Mouse (Mus musculus) bone marrow macrophage, adult 2 months (primary cell): ENCODE data around the gene Nnat. TPM values are rescaled to one million over a fixed set of nuclear protein-coding genes. Genes with fewer than 3 reads are reported as not detected.

Source experiments
- H3K27ac ChIP-seq: 2 replicates; pipeline ENCODE4 v1.5.1; 2012; ENCODE audit warnings: low read depth, low read length; ENCODE audit not compliant: insufficient read depth
- H3K4me1 ChIP-seq: 2 replicates; pipeline ENCODE4 v1.6.1; 2012; ENCODE audit warnings: low read length; ENCODE audit not compliant: control insufficient read depth, insufficient read depth
- H3K4me3 ChIP-seq: 2 replicates; pipeline ENCODE4 v1.5.1; 2012; ENCODE audit warnings: mild to moderate bottlenecking, low read length, moderate library complexity; ENCODE audit not compliant: insufficient read depth
- CTCF ChIP-seq: IDR thresholded peaks from 2 replicates; pipeline ENCODE4 v1.5.1; 2012; ENCODE audit warnings: low read depth, mild to moderate bottlenecking, low read length, moderate library complexity
- POLR2A ChIP-seq: IDR thresholded peaks from 2 replicates; pipeline ENCODE4 v1.6.1; 2012; ENCODE audit warnings: mild to moderate bottlenecking, low read depth, low read length, borderline replicate concordance
- polyA plus RNA-seq: library from polyadenylated mRNA; stranded (reverse); fragments of >200 nt; gene quantifications from 2 replicates; pipeline ENCODE4 v1.2.4, GENCODE M21; 2012; ENCODE audit not compliant: missing spikeins, insufficient read depth, insufficient read length

Nnat gene
- polyA plus RNA-seq = not detected in 2 replicates

- peak within 1 kb of the TSS; percentile 50 for H3K4me3 ChIP-seq
- TF ChIP-seq CTCF (no peak), POLR2A (no peak)
Observed at GRCm38 (mm10) chr2:157559858-157560257, at the start of gene Nnat. Gene Nnat, plus strand, starts transcription at chr2:157560078.

GRCm38 (mm10) chr2:157512859-157513258, 47.0 kb upstream of the Nnat start:
- Histone ChIP-seq H3K4me1 (peaks cover 27% of the 10 kb centered on the region), H3K4me3 (no peak overlapping the region), H3K27ac (peak overlapping the region; percentile 83)
- no peak for TF ChIP-seq CTCF
- TF ChIP-seq POLR2A = no peak

More at GRCm38 (mm10) chr2:157559858-157560257, at the start of gene Nnat:
- Histone ChIP-seq H3K27ac (no peak within 1 kb of the TSS), H3K4me1 (peaks cover 13% of the 10 kb centered on the region)

GRCm38 (mm10) chr2:157513737-157514208, 46.1 kb upstream of the Nnat start:
- H3K4me3 ChIP-seq = no peak overlapping the region
- H3K27ac ChIP-seq = peak overlapping the region; percentile 83
- TF ChIP-seq POLR2A = no peak
- peaks cover 27% of the 10 kb centered on the region for H3K4me1 ChIP-seq

- H3K4me1 ChIP-seq = peaks cover 27% of the 10 kb centered on the region
- peak overlapping the region; percentile 67 for H3K27ac ChIP-seq
- H3K4me3 ChIP-seq = no peak overlapping the region
- no peak for TF ChIP-seq POLR2A
Observed at GRCm38 (mm10) chr2:157514353-157514752, 45.5 kb upstream of the Nnat start.

DNA sequence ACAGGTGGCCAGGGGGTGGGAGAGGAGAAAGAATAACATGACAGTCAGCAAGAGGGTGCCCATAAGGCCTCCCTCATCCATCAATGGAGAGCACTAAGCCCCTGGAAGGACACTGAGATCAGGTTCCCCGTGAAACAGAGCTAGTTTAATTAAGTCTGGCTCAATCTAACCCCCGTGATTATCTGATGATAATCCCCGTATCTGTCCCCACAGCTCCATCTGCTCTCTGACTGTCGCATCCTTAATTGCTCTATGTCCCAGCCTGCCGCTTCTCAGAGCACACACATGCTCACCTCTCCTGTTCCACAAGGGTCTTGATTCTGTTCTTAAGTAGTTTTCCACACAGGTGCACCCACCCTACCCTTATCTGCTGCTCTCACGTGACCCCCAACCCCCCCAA, 42.4 kb upstream of the Nnat start:
- TF ChIP-seq POLR2A = no peak
- no peak for TF ChIP-seq CTCF
- peaks cover 22% of the 10 kb centered on the region for H3K4me1 ChIP-seq
- H3K4me3 ChIP-seq = no peak overlapping the region
- no peak overlapping the region for H3K27ac ChIP-seq

DNA sequence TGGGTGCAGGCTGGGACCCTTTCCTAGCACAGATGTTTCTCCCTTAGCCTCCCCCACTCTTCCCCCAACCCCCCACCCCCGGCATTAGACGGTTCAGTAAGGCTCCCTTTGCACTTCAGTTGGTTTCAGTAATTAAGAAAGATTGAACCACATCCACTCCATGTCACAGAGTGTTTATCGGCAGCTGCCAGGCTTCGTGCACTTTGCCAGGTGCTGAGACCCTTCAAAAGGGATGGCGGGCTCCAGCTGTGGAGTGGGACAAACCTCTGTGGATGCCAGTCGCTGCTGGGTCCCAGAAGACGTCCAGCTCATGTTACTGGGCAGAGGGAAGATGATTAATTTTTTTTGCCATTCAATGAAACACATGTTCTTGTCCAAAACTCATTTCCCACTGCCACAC, 41.4 kb upstream of the Nnat start:
- no peak overlapping the region for H3K4me3 ChIP-seq
- TF ChIP-seq CTCF (no peak), POLR2A (no peak)
- H3K4me1 ChIP-seq = peaks cover 15% of the 10 kb centered on the region
- no peak overlapping the region for H3K27ac ChIP-seq

GRCm38 (mm10) chr2:157519452-157519851, 40.4 kb upstream of the Nnat start:
- peaks cover 6% of the 10 kb centered on the region for H3K4me1 ChIP-seq
- H3K27ac ChIP-seq = no peak overlapping the region
- H3K4me3 ChIP-seq = no peak overlapping the region
- no peak for TF ChIP-seq POLR2A
- no peak for TF ChIP-seq CTCF

- no peak for TF ChIP-seq POLR2A
- TF ChIP-seq CTCF = no peak
- H3K27ac ChIP-seq = no peak overlapping the region
- no peaks in the 10 kb centered on the region for H3K4me1 ChIP-seq
- no peak overlapping the region for H3K4me3 ChIP-seq
Observed at GRCm38 (mm10) chr2:157520496-157520895, 39.4 kb upstream of the Nnat start.

DNA sequence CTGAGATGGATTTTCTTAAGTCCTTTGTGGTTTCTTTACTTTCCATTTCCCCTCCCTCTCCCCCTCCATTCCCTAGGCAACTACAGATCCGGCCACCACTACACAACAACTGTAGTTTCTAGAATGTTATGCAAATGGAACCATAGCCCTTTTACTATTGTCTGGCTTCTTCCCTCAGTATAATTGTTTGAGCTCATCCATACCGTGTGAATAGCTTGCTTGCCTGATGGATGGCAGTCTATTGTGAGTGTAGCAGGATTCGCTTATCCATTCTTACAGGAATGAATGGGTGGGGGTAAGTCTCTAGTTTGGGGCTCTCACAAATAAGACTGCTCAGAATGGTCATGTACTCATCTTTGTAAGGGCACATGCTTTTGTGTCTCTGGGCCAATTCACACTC, 37.3 kb upstream of the Nnat start:
- H3K27ac ChIP-seq = no peak overlapping the region
- H3K4me1 ChIP-seq = no peaks in the 10 kb centered on the region
- no peak for TF ChIP-seq CTCF
- no peak for TF ChIP-seq POLR2A
- H3K4me3 ChIP-seq = no peak overlapping the region

GRCm38 (mm10) chr2:157530056-157530955, 29.6 kb upstream of the Nnat start:
- no peak overlapping the region for H3K27ac ChIP-seq
- H3K4me1 ChIP-seq = no peaks in the 10 kb centered on the region
- no peak overlapping the region for H3K4me3 ChIP-seq
- no peak for TF ChIP-seq POLR2A
- TF ChIP-seq CTCF = no peak
